Mouse (Mus musculus): ENCODE results near the gene Acsm3. TPM values are rescaled to one million over a fixed set of nuclear protein-coding genes. Genes with fewer than 3 reads are reported as not detected.

Acsm3 gene
- total RNA-seq, 2 experiments from 2014 or later, result 0.10 TPM; not detected in 1

GRCm38 (mm10) chr7:119800488-119800887 is 39.8 kb downstream of the Acsm3 start:
- DNase-seq, result no peak

GRCm38 (mm10) chr7:119800991-119801390 is 40.3 kb downstream of the Acsm3 start:
- no peak for DNase-seq

GRCm38 (mm10) chr7:119807396-119807795 is 46.7 kb downstream of the Acsm3 start:
- DNase-seq, result no peak

- DNase-seq, result no peak
These were observed 48.0 kb downstream of the Acsm3 start for GRCm38 (mm10) chr7:119808723-119809122.

GRCm38 (mm10) chr7:119835371-119835770 is 74.6 kb downstream of the Acsm3 start:
- DNase-seq, result no peak

GRCm38 (mm10) chr7:119835996-119836777 is 75.5 kb downstream of the Acsm3 start:
- no peak for DNase-seq

Other genes starting within 250 kb of the Acsm3 start
- gene Acsm5, start 241.5 kb upstream of the Acsm3 start, total RNA-seq (2021), result not detected
- not detected for gene Pdilt, start 237.4 kb upstream of the Acsm3 start, total RNA-seq (2021)
- gene Acsm2, start 206.6 kb upstream of the Acsm3 start, total RNA-seq (2021), result not detected
- gene Acsm1, start 153.9 kb upstream of the Acsm3 start, total RNA-seq (2021), result not detected
- not detected for gene Acsm4, start 70.9 kb upstream of the Acsm3 start, total RNA-seq (2021)
- gene Thumpd1, start 40.1 kb upstream of the Acsm3 start, total RNA-seq (2021), result 10 to 100 TPM; 28.8 to 30.2 TPM
- gene Rexo5, start 33.1 kb downstream of the Acsm3 start, total RNA-seq (2021), result 10 to 100 TPM in 1 of 2 experiments, 1 to 10 TPM in 1; 7.3 to 14.9 TPM
- gene Eri2, start 33.1 kb downstream of the Acsm3 start, total RNA-seq (2021), result 1 to 10 TPM; 9.4 to 9.9 TPM
- gene Lyrm1, start 134.9 kb downstream of the Acsm3 start, total RNA-seq (2021), result 1 to 10 TPM; 4.9 to 5.0 TPM
- gene Dcun1d3, start 135.4 kb downstream of the Acsm3 start, total RNA-seq (2021), result 10 to 100 TPM; 13.9 to 15.9 TPM

Measured in heart, postnatal 4 days (tissue).